Mouse (Mus musculus) lung, postnatal 10 days (tissue): ENCODE results near the gene Tbce.
"Not testable (repeated sequence)": the region's sequence is repeated elsewhere in the genome, so short reads cannot be mapped to it uniquely, and the experiment has no call there.

Source experiments
- DNase-seq: peaks from one replicate; pipeline ENCODE4 v3.0.0; 2021

The Tbce gene

GRCm38 (mm10) chr13:14033309-14034072 lies 5.9 kb downstream of the Tbce start:
- DNase-seq = no peak

- no peak for DNase-seq
Observed at GRCm38 (mm10) chr13:14026154-14026820, 13.2 kb downstream of the Tbce start.

- DNase-seq = no peak
Observed at GRCm38 (mm10) chr13:14025554-14025953, 13.9 kb downstream of the Tbce start.

GRCm38 (mm10) chr13:14021417-14021816 lies 18.0 kb downstream of the Tbce start:
- not testable (repeated sequence) for DNase-seq

GRCm38 (mm10) chr13:14018852-14019251 lies 20.6 kb downstream of the Tbce start:
- DNase-seq = no peak

GRCm38 (mm10) chr13:14018283-14018682 lies 21.2 kb downstream of the Tbce start:
- DNase-seq = no peak

- no peak for DNase-seq
Observed at GRCm38 (mm10) chr13:14015609-14016008, 23.8 kb downstream of the Tbce start.

GRCm38 (mm10) chr13:14014540-14014939 lies 24.9 kb downstream of the Tbce start:
- no peak for DNase-seq

- no peak for DNase-seq
Observed at GRCm38 (mm10) chr13:14014001-14014400, 25.4 kb downstream of the Tbce start.

GRCm38 (mm10) chr13:14011454-14011995 lies 27.9 kb downstream of the Tbce start:
- DNase-seq = no peak

GRCm38 (mm10) chr13:14006056-14006455 lies 33.4 kb downstream of the Tbce start:
- DNase-seq = no peak

GRCm38 (mm10) chr13:14004999-14005398 lies 34.4 kb downstream of the Tbce start:
- no peak for DNase-seq

- DNase-seq = peak; percentile 18
Observed at GRCm38 (mm10) chr13:14004086-14004485, 35.4 kb downstream of the Tbce start.

GRCm38 (mm10) chr13:14002706-14003105 lies 36.7 kb downstream of the Tbce start:
- DNase-seq = peak; percentile 5

- no peak for DNase-seq
Observed at GRCm38 (mm10) chr13:13997476-13997875, 42.0 kb downstream of the Tbce start.

GRCm38 (mm10) chr13:13995046-13995445 lies 44.4 kb downstream of the Tbce start:
- DNase-seq = no peak

GRCm38 (mm10) chr13:13993041-13993440 lies 46.4 kb downstream of the Tbce start:
- no peak for DNase-seq

- no peak for DNase-seq
Observed at GRCm38 (mm10) chr13:13990391-13990790, 49.0 kb downstream of the Tbce start.

GRCm38 (mm10) chr13:13989135-13989534 lies 50.3 kb downstream of the Tbce start:
- no peak for DNase-seq

- DNase-seq = no peak
Observed at GRCm38 (mm10) chr13:13983523-13983922, 55.9 kb downstream of the Tbce start.

- not testable (repeated sequence) for DNase-seq
Observed at GRCm38 (mm10) chr13:13981842-13982241, 57.6 kb downstream of the Tbce start.

- no peak for DNase-seq
Observed at GRCm38 (mm10) chr13:13969796-13970195, 69.6 kb downstream of the Tbce start.

GRCm38 (mm10) chr13:13968629-13969111 lies 70.8 kb downstream of the Tbce start:
- peak; percentile 47 for DNase-seq

- no peak for DNase-seq
Observed at GRCm38 (mm10) chr13:13966172-13966571, 73.3 kb downstream of the Tbce start.
